Mouse (Mus musculus) MEL (cell line): ENCODE measurements at regions not wholly inside any gene's neighbourhood (a gene's known extent, or its start where the extent isn't known, plus 50 kb on each side); places are given as distances from the start of the nearest gene placed in this dataset.

Experiments
- DNase-seq: peaks from one replicate; pipeline ENCODE4 v3.0.0; 2011; ENCODE audit warnings: low read depth, low spot score
- H3K27ac ChIP-seq: 2 replicates; pipeline ENCODE4 v1.5.1; 2012; ENCODE audit warnings: low read depth, mild to moderate bottlenecking, control low read depth, low read length, moderate library complexity; ENCODE audit not compliant: control insufficient read depth
- H3K27me3 ChIP-seq, 2 experiments: fragments of 150-350 bp in 1 of 2; sonication (generic) in 1 of 2; 2 replicates each; pipeline ENCODE4 v1.6.1; 2012; ENCODE audit warnings: low read length in 2 of 2, mild to moderate bottlenecking in 2 of 2, improper control_type of control experiment in 1 of 2, moderate library complexity in 1 of 2; ENCODE audit not compliant: insufficient read depth in 2 of 2, control insufficient read depth in 1 of 2
- H3K36me3 ChIP-seq, 2 experiments: 2 replicates each; pipeline ENCODE4 v1.6.1; 2012 to 2014; ENCODE audit warnings: low read length in 2 of 2, improper control_type of control experiment in 1 of 2, inconsistent platforms in 1 of 2, mild to moderate bottlenecking in 1 of 2; ENCODE audit not compliant: insufficient read depth in 2 of 2, control insufficient read depth in 1 of 2
- H3K4me1 ChIP-seq, 2 experiments: fragments of 150-350 bp in 1 of 2; sonication (generic) in 1 of 2; 2 replicates each; pipeline ENCODE4 v1.6.1; 2012; ENCODE audit warnings: low read length in 2 of 2, improper control_type of control experiment in 1 of 2, mild to moderate bottlenecking in 1 of 2; ENCODE audit not compliant: insufficient read depth in 2 of 2, control insufficient read depth in 1 of 2
- H3K4me3 ChIP-seq, 2 experiments: fragments of 150-350 bp in 1 of 2; sonication (generic) in 1 of 2; 2 replicates each; pipeline ENCODE4 v1.5.1; 2012; ENCODE audit warnings: low read depth in 2 of 2, low read length in 2 of 2, mild to moderate bottlenecking in 2 of 2, moderate library complexity in 2 of 2, control low read depth in 1 of 2, improper control_type of control experiment in 1 of 2; ENCODE audit not compliant: control insufficient read depth in 1 of 2, insufficient read depth in 1 of 2
- H3K79me2 ChIP-seq: 2 replicates; pipeline ENCODE4 v1.6.1; 2012; ENCODE audit warnings: mild to moderate bottlenecking, low read length, moderate library complexity; ENCODE audit not compliant: control insufficient read depth, poor library complexity, insufficient read depth
- H3K9ac ChIP-seq: 2 replicates; pipeline ENCODE4 v1.6.1; 2012; ENCODE audit warnings: low read depth, mild to moderate bottlenecking, control low read depth, low read length, moderate library complexity; ENCODE audit not compliant: control insufficient read depth, poor library complexity, severe bottlenecking
- H3K9me3 ChIP-seq: fragments of 150-350 bp; sonication (generic); replicated peaks from 2 replicates; pipeline ENCODE4 v1.6.1; 2012; ENCODE audit warnings: mild to moderate bottlenecking, low read length, improper control_type of control experiment, moderate library complexity; ENCODE audit not compliant: insufficient read depth
- BHLHE40 ChIP-seq: IDR thresholded peaks from 2 replicates; pipeline ENCODE4 v1.6.1; 2012; ENCODE audit warnings: low read depth, mild to moderate bottlenecking, inconsistent platforms, low read length, improper control_type of control experiment, borderline replicate concordance
- CHD1 ChIP-seq: IDR thresholded peaks from 2 replicates; pipeline ENCODE4 v1.6.1; 2012; ENCODE audit warnings: low read depth, mild to moderate bottlenecking, inconsistent platforms, low read length, improper control_type of control experiment
- CHD2 ChIP-seq: IDR thresholded peaks from 2 replicates; pipeline ENCODE4 v1.6.1; 2011; ENCODE audit warnings: low read length, improper control_type of control experiment
- CTCF ChIP-seq, 3 experiments: IDR thresholded peaks in 2 of 3; conservative IDR thresholded peaks in 1 of 3; 2 replicates each; pipeline ENCODE4 v1.5.1; 2011 to 2012; ENCODE audit warnings: low read length in 3 of 3, low read depth in 2 of 3, mild to moderate bottlenecking in 2 of 3, improper control_type of control experiment in 1 of 3, inconsistent platforms in 1 of 3, mixed read lengths in 1 of 3, moderate library complexity in 1 of 3; ENCODE audit not compliant: control insufficient read depth in 1 of 3, insufficient read depth in 1 of 3, poor library complexity in 1 of 3, severe bottlenecking in 1 of 3
- E2F4 ChIP-seq: IDR thresholded peaks from 2 replicates; pipeline ENCODE4 v1.6.1; 2011; ENCODE audit warnings: low read depth, low read length, improper control_type of control experiment, borderline replicate concordance
- ELF1 ChIP-seq: IDR thresholded peaks from 2 replicates; pipeline ENCODE4 v1.6.1; 2014; ENCODE audit warnings: low read depth, mild to moderate bottlenecking, inconsistent platforms, low read length, improper control_type of control experiment, moderate library complexity
- GABPA ChIP-seq: IDR thresholded peaks from 2 replicates; pipeline ENCODE4 v1.6.1; 2012; ENCODE audit warnings: low read depth, mild to moderate bottlenecking, inconsistent platforms, low read length, improper control_type of control experiment, moderate library complexity
- GATA1 ChIP-seq: IDR thresholded peaks from 2 replicates; pipeline ENCODE4 v1.6.1; 2011; ENCODE audit warnings: low read depth, low read length, improper control_type of control experiment
- HCFC1 ChIP-seq: IDR thresholded peaks from 2 replicates; pipeline ENCODE4 v1.6.1; 2012; ENCODE audit warnings: low read depth, mild to moderate bottlenecking, inconsistent platforms, low read length, improper control_type of control experiment, moderate library complexity
- JUND ChIP-seq: IDR thresholded peaks from 2 replicates; pipeline ENCODE4 v1.6.1; 2011; ENCODE audit warnings: low read depth, mild to moderate bottlenecking, improper control_type of control experiment, low read length
- KAT2A ChIP-seq: conservative IDR thresholded peaks from 2 replicates; pipeline ENCODE4 v1.6.1; 2012; ENCODE audit warnings: low read depth, low read length, improper control_type of control experiment, inconsistent platforms
- MAFK ChIP-seq: IDR thresholded peaks from 2 replicates; pipeline ENCODE4 v1.6.1; 2011; ENCODE audit warnings: low read depth, mild to moderate bottlenecking, low read length, improper control_type of control experiment, borderline replicate concordance
- MAX ChIP-seq: IDR thresholded peaks from 2 replicates; pipeline ENCODE4 v1.6.1; 2011; ENCODE audit warnings: low read length, improper control_type of control experiment
- MEF2A ChIP-seq: IDR thresholded peaks from 2 replicates; pipeline ENCODE4 v1.6.1; 2014; ENCODE audit warnings: low read depth, mild to moderate bottlenecking, inconsistent platforms, low read length, improper control_type of control experiment; ENCODE audit not compliant: poor library complexity, insufficient replicate concordance, severe bottlenecking; ENCODE audit errors: extremely low read depth
- MXI1 ChIP-seq: IDR thresholded peaks from 2 replicates; pipeline ENCODE4 v1.6.1; 2011; ENCODE audit warnings: mild to moderate bottlenecking, low read depth, low read length, improper control_type of control experiment
- MYC ChIP-seq: IDR thresholded peaks from 2 replicates; pipeline ENCODE4 v1.6.1; 2011; ENCODE audit warnings: low read depth, mild to moderate bottlenecking, low read length, improper control_type of control experiment, moderate library complexity
- NRF1 ChIP-seq: IDR thresholded peaks from 2 replicates; pipeline ENCODE4 v1.6.1; 2014; ENCODE audit warnings: low read depth, mild to moderate bottlenecking, inconsistent platforms, low read length, improper control_type of control experiment, moderate library complexity; ENCODE audit not compliant: poor library complexity, insufficient read depth, severe bottlenecking
- POLR2AphosphoS5 ChIP-seq: IDR thresholded peaks from 2 replicates; pipeline ENCODE4 v1.6.1; 2012; ENCODE audit warnings: low read depth, borderline replicate concordance, mild to moderate bottlenecking, inconsistent platforms, low read length, moderate library complexity, mixed read lengths
- RAD21 ChIP-seq: IDR thresholded peaks from 2 replicates; pipeline ENCODE4 v1.6.1; 2011; ENCODE audit warnings: mild to moderate bottlenecking, low read depth, low read length, improper control_type of control experiment
- SMC3 ChIP-seq: IDR thresholded peaks from 2 replicates; pipeline ENCODE4 v1.6.1; 2011; ENCODE audit warnings: low read depth, low read length, improper control_type of control experiment
- TAL1 ChIP-seq: IDR thresholded peaks from 2 replicates; pipeline ENCODE4 v1.6.1; 2012; ENCODE audit warnings: mild to moderate bottlenecking, inconsistent platforms, low read length, moderate library complexity, mixed read lengths
- TBP ChIP-seq: IDR thresholded peaks from 2 replicates; pipeline ENCODE4 v1.8.0; 2011; ENCODE audit warnings: low read depth, low read length, improper control_type of control experiment
- UBTF ChIP-seq: IDR thresholded peaks from 2 replicates; pipeline ENCODE4 v1.6.1; 2012; ENCODE audit warnings: low read depth, mild to moderate bottlenecking, inconsistent platforms, low read length, improper control_type of control experiment, moderate library complexity, borderline replicate concordance; ENCODE audit not compliant: insufficient read depth
- USF1 ChIP-seq: IDR thresholded peaks from 2 replicates; pipeline ENCODE4 v1.6.1; 2014; ENCODE audit warnings: low read depth, mild to moderate bottlenecking, inconsistent platforms, low read length, improper control_type of control experiment, moderate library complexity
- USF2 ChIP-seq, 2 experiments: IDR thresholded peaks; 2 replicates each; pipeline ENCODE4 v1.6.1; 2011 to 2012; ENCODE audit warnings: improper control_type of control experiment in 2 of 2, low read length in 2 of 2, borderline replicate concordance in 1 of 2, inconsistent platforms in 1 of 2, low read depth in 1 of 2, mild to moderate bottlenecking in 1 of 2; ENCODE audit not compliant: insufficient read depth in 1 of 2
- ZNF384 ChIP-seq: IDR thresholded peaks from 2 replicates; pipeline ENCODE4 v1.6.1; 2012; ENCODE audit warnings: low read depth, mild to moderate bottlenecking, inconsistent platforms, low read length, improper control_type of control experiment

GRCm38 (mm10) chr6:117071857-117072256 lies 96.5 kb upstream of the Cxcl12 start:
- H3K9me3 ChIP-seq, result no peaks in the 10 kb centered on the region
- DNase-seq, result no peak
- H3K27ac ChIP-seq, result no peak overlapping the region
- no peaks in the 10 kb centered on the region for H3K79me2 ChIP-seq
- H3K4me3 ChIP-seq, result no peak overlapping the region
- H3K9ac ChIP-seq, result no peak overlapping the region
- TF ChIP-seq GATA1 (no peak), MXI1 (no peak), ZNF384 (no peak), POLR2AphosphoS5 (no peak), TAL1 (no peak), BHLHE40 (no peak), UBTF (no peak), USF1 (no peak), CHD2 (no peak), E2F4 (no peak), JUND (no peak), SMC3 (no peak), MEF2A (no peak), MYC (no peak), CTCF (IDR thresholded peaks at IDR 0.05 in 2 of 3, conservative IDR thresholded peaks at IDR 0.05 in 1 of 3; ENCODE audit: control insufficient read depth in 1 of 3, insufficient read depth in 1 of 3, low read depth in 2 of 3, low read length in 3 of 3, poor library complexity in 1 of 3, severe bottlenecking in 1 of 3) (no peak), USF2 (IDR thresholded peaks at IDR 0.05; ENCODE audit: borderline replicate concordance in 1 of 2, insufficient read depth in 1 of 2, low read depth in 1 of 2, low read length in 2 of 2) (no peak), NRF1 (no peak)
- H3K27me3 ChIP-seq, result no peaks in the 10 kb centered on the region
- no peaks in the 10 kb centered on the region for H3K36me3 ChIP-seq
- H3K4me1 ChIP-seq, result no peaks in the 10 kb centered on the region

GRCm38 (mm10) chr6:117079500-117079899 lies 88.8 kb upstream of the Cxcl12 start:
- Histone ChIP-seq H3K79me2 (no peaks in the 10 kb centered on the region), H3K4me1 (no peaks in the 10 kb centered on the region), H3K9me3 (no peaks in the 10 kb centered on the region), H3K27me3 (no peaks in the 10 kb centered on the region), H3K4me3 (no peak overlapping the region), H3K27ac (no peak overlapping the region), H3K9ac (no peak overlapping the region), H3K36me3 (no peaks in the 10 kb centered on the region)
- no peak for DNase-seq
- TF ChIP-seq ELF1 (no peak), MYC (no peak), CHD1 (no peak), TBP (no peak), MAX (no peak), BHLHE40 (no peak), HCFC1 (no peak), KAT2A (no peak), CHD2 (no peak), TAL1 (no peak), UBTF (no peak), MAFK (no peak), GABPA (no peak), RAD21 (no peak)
